Mouse (Mus musculus) splenic B cell, adult 2 months (primary cell): ENCODE data around the gene Ldlrad3.

Source experiments
- DNase-seq: peaks from one replicate; pipeline ENCODE4 v3.0.0-alpha.2; 2011; ENCODE audit warnings: low read depth, low spot score
- H3K27me3 ChIP-seq: 2 replicates; pipeline ENCODE4 v1.6.1; 2012; ENCODE audit warnings: mild to moderate bottlenecking, low read length, moderate library complexity, mixed read lengths; ENCODE audit not compliant: control insufficient read depth, poor library complexity, insufficient read depth, severe bottlenecking
- H3K36me3 ChIP-seq: 2 replicates; pipeline ENCODE4 v1.6.1; 2012; ENCODE audit warnings: mild to moderate bottlenecking, low read length, moderate library complexity, mixed read lengths; ENCODE audit not compliant: control insufficient read depth, poor library complexity, insufficient read depth, severe bottlenecking

Ldlrad3 gene

DNA sequence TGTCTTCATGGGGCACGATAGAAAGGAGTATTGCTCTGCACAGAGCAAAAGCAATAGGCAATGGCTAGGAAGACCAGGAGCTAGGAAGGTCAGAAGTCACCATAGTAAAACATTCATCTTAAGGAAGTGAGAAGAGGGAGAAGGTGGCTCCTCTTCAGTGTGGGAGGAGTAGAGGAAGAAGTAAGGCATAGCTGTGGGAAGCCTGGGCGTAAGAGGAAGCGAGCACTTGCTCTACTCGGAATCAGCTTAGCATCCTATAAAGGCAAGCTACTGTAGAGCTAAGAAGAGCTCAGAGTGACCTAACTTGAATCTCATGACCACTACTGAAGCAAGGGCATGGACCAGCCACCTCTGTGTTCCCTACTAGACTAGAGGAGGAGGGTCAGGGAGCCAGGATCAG lies 263.9 kb downstream of the Ldlrad3 start:
- Histone ChIP-seq H3K36me3 (no peaks in the 10 kb centered on the region), H3K27me3 (no peaks in the 10 kb centered on the region)
- no peak for DNase-seq

DNA sequence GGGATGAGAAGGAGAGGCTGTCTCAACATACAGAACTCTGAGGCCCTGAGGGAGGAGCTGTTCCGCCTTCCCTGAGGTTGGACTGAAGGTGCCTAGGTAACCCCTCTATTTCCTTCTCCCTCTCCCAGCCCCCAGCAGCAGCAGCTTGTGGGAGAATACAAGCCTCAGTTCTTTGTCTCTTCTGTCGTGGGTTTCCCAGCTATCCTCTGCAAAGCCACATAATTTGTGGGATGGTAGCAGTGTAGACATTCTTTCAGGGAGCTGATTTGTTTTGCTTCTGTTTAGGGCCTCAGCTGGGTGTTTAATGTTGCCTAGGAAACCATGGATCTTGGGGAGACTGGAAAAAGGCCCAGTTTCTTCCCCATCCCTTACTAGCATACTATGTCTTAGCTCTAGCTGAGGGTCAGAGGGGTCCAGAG lies 266.0 kb downstream of the Ldlrad3 start:
- no peaks in the 10 kb centered on the region for H3K27me3 ChIP-seq
- DNase-seq: no peak

DNA sequence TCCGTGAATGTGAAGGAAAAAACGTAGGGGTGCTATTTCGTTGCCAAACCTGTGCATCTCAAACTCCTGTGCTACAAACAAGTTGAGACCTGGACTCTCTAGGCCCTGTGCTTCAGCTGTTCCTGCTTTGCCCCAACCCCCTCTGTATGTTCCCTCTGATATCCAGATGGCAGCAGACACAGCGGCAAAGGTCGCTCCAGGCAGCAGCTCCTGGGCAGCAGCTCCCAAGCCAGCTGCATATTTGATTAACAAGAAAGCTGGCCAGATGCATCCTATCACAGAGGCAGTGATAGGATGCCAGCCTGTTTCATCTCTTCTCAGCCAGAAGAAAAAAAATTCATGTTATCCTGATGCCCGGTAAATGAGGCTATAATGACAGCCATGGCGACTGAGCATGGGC lies 267.7 kb downstream of the Ldlrad3 start:
- Histone ChIP-seq H3K36me3 (no peaks in the 10 kb centered on the region), H3K27me3 (no peaks in the 10 kb centered on the region)
- DNase-seq: no peak

More for the DNA sequence above, 266.0 kb downstream of the Ldlrad3 start:
- H3K36me3 ChIP-seq: no peaks in the 10 kb centered on the region

DNA sequence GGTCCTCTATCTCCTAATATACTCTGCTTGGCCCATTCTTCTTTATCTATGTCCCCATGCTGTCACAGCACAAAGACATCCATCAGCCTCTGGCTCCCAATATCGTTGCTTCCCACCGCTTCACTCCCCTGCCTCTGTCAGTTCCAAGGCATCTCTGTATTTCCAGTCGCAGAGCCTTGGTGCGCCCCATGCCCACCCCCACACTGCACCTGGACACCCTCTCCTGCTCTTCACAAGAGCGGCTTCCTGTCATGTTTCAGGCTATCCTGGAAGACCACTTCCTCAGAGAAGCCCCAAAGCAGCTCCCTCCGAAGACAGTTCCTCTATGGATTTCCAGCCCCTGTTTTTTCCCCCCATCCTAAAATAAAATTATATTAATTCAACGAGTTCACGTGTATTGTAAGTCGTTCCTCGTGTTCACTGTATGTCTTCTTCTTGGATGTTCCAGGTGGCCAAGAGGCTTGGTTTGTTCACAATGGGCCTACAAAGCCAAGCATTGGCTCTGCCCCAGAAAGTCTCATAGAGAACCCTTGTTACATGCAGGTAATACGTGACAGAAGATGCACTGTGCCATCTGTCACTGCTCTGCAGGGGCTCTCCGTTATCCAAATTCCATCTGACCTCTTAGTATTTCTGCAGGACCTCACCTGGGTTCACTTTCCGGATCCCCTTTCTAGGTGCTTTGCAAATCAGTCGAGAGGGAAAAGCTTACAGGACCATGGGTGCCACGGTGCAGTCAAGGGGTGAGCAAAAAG lies 276.7 kb downstream of the Ldlrad3 start:
- Histone ChIP-seq H3K36me3 (no peaks in the 10 kb centered on the region), H3K27me3 (no peaks in the 10 kb centered on the region)
- DNase-seq: no peak

DNA sequence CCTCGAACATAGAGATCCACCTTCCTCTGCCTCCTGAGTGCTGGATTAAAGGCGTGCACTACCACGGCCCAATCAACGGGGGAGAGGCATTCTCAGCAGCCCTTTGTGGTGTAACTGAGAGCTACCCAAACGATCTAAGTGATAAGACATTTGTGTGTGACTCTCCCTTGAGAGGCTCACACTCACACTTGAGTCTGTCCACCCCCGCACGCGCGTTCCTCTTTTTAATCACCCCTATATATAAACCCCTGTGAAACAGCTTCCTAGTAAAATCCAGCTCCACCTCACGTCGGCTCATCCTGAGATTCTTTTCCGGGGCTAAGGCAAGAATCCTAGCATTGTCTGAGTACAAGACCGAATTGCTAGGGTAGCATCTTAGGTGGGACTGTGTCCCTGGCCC lies 277.4 kb downstream of the Ldlrad3 start:
- no peaks in the 10 kb centered on the region for H3K36me3 ChIP-seq
- no peaks in the 10 kb centered on the region for H3K27me3 ChIP-seq
- no peak for DNase-seq

DNA sequence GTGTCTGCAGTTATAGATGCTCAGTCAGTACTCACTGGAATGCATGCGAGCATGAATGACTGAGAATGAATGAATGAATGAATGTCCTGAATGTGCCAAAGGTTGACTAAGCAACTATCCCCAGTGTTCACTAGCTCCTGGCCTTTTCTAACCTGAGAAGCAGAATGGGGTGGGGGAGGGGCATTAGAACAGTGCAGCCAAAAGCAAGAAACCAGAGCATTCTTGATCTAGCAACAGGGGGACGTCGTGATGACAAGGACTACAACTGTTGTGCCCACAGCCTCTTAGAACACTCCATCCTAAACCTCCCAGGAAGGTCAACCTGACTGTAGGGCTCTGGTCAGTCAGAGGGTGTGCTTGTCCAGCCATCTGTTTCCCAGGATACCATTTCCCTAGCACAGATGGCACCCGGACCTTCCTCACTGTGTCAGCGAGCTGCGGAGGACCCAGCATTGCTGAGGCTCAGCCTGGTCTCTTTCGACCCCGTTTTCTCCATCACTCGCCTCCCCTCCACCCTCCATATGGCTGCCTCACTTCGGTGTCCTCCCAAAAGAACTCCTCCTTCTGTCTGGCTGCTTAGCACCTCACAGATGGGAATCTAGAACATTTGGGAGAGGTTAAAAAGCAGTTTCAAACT lies 278.7 kb downstream of the Ldlrad3 start:
- H3K36me3 ChIP-seq: no peaks in the 10 kb centered on the region
- DNase-seq: no peak

DNA sequence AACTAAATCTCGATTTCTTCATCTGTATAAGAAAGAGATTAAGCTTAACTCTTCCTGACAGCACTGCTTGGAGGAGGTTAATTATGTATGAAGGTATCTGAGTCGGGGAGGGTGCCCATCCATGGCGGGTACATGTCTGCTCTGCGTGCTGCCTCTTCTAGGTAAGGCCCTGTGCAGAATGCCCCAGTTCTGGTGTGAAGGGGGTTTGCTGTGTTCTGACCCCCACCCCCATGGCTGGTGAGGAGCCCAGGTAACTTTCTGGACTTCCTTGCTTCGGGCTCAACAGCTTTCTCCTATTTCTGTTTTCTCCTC lies 279.9 kb downstream of the Ldlrad3 start:
- no peak for DNase-seq
- Histone ChIP-seq H3K36me3 (no peaks in the 10 kb centered on the region), H3K27me3 (no peaks in the 10 kb centered on the region)

More for the DNA sequence above, 278.7 kb downstream of the Ldlrad3 start:
- H3K27me3 ChIP-seq: no peaks in the 10 kb centered on the region

DNA sequence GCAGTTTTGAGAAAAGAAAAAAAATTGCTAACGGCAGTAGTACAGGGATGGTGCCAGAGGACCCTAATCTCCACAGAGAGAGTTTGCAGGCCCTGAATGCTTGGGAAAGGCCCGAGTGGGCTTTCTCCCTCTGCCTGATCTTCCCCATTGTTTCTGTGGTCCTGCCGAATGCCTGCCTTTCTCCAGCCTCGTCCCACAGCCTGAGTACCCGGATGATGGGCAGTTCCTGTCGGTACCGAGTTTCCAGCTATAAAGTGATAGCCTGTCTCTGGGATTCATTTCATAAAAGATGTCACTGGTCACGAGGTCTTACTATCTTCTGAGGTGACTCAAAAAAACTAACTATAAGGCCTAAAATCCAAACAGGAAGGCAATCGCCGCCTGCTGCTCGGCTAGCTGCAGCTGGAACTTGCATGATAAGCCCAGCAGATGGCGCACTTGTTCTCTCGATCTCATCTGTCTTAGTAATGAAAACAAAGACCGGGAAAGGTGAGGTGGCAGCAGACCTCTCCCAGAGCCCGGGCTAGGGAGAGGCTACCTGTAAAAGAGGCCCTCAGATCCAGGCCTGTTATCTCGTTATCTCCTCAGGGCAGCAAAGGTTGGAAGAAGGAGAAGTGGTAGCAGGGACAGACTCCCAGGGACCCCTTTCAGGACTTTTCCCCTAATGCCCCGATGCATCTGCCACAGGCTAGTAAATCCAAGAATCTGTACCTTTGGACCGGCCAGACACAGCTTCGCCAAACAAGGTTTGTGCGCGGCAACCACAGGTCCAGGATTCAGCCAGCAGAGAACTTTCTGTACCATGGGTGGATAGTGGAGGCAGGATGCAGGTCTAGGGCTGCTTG lies 280.4 kb downstream of the Ldlrad3 start:
- Histone ChIP-seq H3K36me3 (no peaks in the 10 kb centered on the region; the same call in 1 of the 2 replicates), H3K27me3 (no peaks in the 10 kb centered on the region)
- DNase-seq: peak; percentile 86

DNA sequence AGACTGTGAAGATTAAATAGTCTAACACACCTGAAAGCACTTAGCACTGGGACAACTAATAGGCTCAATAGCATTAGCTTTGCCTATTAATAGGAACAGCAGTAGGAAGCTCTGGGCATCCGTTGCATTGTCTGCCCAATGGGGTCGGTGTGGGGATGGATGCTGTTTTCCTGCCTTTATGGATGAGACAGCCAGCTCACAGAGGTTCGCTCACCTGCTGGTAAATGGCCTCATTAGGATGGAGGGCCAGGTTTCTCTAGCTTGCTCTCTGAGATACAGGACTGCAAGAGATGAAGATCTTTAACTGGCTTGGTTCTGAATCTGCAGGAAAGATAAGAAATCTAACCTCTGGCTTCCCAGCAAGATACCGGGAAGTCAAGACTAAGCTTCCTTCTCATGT lies 284.0 kb downstream of the Ldlrad3 start:
- peaks cover 3% of the 10 kb centered on the region for H3K36me3 ChIP-seq
- H3K27me3 ChIP-seq: no peaks in the 10 kb centered on the region
- no peak for DNase-seq
